Mouse (Mus musculus) common myeloid progenitor, adult 5-6 weeks (primary cell): ENCODE measurements around the gene Smpd1. TPM values are rescaled to one million over a fixed set of nuclear protein-coding genes. Genes with fewer than 3 reads are reported as not detected.

ENCODE experiments used
- ATAC-seq: replicated peaks from 2 replicates; pipeline ENCODE4 v1.8.0; 2016; ENCODE audit warnings: low read depth, mild to moderate bottlenecking, moderate TSS enrichment, inconsistent platforms; ENCODE audit not compliant: poor library complexity, severe bottlenecking
- total RNA-seq: library from RNA; stranded (forward); fragments of 200-1000, 187-1606 nt; gene quantifications from 2 replicates; pipeline ENCODE4 v1.2.3, GENCODE M21; 2017

Gene Smpd1
- 22.7 and 28.7 TPM in 2 replicates for total RNA-seq

- ATAC-seq = peak; percentile 94
These were observed at the start of gene Smpd1 for GRCm38 (mm10) chr7:105554212-105554942. Smpd1 (plus strand) TSS chr7:105554360.

DNA sequence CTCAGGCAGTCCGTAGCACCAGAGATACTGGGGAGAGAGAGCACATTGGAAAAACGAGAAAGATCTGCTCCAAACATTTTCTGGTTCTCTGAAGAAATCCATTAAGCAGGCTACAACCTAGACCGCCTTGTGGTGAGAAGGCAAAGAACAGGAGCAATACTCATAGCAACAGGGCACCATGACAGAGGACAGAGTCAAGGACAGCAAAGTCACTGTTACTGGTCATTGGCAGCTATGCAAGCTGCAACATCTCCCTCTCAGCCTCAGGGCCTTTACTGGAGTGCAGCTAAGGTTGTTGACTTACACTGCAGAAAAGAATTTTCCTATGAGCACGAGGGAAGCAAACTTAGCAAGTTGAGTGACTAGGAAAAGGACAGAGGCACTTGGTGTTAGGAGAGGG lies 46.9 kb upstream of the Smpd1 start:
- no peak for ATAC-seq

- ATAC-seq = no peak
These were observed 44.0 kb upstream of the Smpd1 start for GRCm38 (mm10) chr7:105510143-105510542.

DNA sequence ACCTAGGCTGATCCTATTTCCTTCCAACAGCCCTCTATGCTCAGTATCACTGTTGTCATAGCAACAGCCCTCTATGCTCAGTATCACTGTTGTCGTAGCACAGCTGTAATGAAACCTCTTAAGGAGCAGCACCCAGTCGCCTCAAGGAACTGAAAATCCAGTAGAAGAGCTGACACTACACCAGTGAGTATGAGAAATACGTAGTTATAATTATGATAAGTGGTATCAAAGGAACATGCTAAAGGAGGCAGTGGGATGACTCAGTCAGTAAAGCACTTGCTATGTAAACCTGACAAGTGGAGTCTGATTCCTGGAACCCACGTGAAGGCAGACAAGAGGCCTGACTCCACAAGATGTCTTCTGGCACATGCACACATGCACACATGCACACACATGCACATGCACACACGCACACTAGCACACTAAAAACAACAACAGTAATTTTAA lies 40.3 kb upstream of the Smpd1 start:
- no peak for ATAC-seq

GRCm38 (mm10) chr7:105514561-105514960 lies 39.6 kb upstream of the Smpd1 start:
- no peak for ATAC-seq

DNA sequence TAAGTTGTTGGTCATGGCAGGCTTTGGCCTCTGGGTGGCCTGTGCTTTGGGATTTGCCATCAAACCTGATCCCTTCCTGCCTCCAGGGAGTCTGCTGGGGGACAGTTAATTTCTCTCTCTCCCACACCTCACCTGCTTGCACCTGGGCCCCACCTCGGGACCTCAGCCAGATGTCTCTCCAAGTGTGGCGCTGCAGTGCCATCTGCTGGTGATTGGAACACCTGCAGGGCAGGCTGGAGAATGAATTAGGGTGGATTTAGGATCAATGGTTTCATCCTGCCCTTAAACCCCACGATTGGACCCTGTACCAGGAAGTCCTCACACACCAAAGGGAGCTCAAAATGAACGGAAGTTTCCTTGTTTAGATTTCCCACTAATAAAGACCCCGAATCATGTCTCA lies 39.0 kb upstream of the Smpd1 start:
- peak; percentile 90 for ATAC-seq

- no peak for ATAC-seq
These were observed 37.3 kb upstream of the Smpd1 start for GRCm38 (mm10) chr7:105516669-105517360.

DNA sequence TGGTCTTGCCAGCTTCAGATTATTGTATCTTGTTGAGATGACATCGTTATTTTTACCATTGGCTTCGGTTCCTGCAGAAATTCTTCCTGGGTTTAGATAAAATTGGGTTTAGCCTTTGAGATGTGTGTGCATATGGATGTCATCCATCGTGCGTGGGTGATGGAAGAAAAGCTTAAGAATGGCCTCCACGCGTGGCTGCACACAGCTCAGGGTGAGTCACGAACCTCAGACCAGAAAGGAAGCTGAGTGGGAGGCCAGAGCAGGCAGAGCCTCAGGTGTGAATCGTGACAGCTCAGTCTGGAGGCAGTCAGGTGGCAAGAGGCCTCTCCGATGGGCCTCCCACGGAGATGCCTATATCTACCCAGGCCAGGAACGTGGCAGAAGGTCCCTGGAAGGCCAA lies 34.8 kb upstream of the Smpd1 start:
- no peak for ATAC-seq

DNA sequence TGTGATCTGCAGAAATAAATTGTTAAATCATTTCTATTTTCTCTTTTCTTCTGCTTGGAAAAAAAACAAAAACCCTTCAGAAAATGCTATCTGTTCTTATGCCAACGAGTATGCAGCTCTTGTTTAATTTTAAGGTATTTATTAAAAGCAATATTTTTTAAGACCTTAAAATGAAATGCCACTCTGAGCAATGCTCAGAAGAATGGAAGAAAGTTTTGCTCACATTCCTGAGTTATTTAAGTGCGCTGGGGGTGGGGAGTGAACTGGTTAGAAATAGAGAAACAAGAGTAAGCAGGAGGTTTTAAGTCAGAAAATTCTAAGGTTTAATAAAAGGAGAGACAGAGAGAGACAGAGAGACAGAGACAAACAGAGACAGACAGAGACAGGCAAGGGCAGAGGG lies 34.4 kb upstream of the Smpd1 start:
- ATAC-seq = no peak

GRCm38 (mm10) chr7:105520201-105520600 lies 34.0 kb upstream of the Smpd1 start:
- ATAC-seq = no peak

GRCm38 (mm10) chr7:105524222-105524621 lies 29.9 kb upstream of the Smpd1 start:
- ATAC-seq = 0 out of 2 replicates have a peak, but pooled peaks have one; percentile 8

GRCm38 (mm10) chr7:105527306-105527937 lies 26.7 kb upstream of the Smpd1 start:
- ATAC-seq = peak; percentile 79

DNA sequence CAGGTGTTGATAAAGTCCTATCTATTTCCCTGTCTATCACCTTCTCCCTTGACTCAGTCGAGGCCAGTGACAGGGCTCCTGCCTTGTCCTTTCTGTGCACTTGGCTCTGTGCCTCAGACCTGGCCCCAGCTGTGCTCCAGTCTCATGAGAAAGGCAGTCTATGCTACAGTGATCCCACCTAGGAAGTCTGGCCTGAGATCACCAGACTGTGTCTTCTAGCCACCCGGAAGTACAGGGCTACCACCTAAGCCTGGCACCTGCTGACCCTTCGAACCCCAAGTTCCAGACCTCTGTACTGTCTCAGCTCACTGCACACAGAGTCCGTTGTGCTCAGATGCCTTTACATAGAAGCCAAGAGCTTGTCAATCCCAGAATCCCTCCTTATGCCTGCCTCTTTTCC lies 26.1 kb upstream of the Smpd1 start:
- no peak for ATAC-seq

- no peak for ATAC-seq
These were observed 20.0 kb upstream of the Smpd1 start for GRCm38 (mm10) chr7:105534162-105534561.

- no peak for ATAC-seq
These were observed 8.2 kb upstream of the Smpd1 start for GRCm38 (mm10) chr7:105545986-105546385.

- ATAC-seq = no peak
These were observed 6.2 kb upstream of the Smpd1 start for GRCm38 (mm10) chr7:105547970-105548369.

DNA sequence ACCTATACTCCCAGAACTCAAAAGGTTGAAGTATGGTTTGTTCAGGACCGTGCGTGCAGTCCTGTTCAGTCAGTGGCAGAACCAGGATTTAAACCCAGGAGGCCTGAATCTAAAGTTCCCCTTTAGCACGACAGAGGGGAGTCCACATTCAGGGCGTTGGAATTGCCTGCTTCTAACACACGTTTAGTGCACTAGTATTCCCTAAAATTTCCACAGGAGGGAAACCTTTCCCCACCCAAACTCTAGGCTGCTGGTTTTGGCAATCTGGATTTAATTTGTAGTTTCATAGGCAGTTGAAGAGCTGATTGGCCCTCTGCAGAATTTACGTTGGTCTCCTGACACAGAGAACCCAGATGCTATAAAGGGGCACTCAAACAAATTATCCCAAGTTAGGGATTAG lies 5.1 kb upstream of the Smpd1 start:
- no peak for ATAC-seq

- no peak for ATAC-seq
These were observed 526 bp upstream of the Smpd1 start for GRCm38 (mm10) chr7:105553456-105554211.

DNA sequence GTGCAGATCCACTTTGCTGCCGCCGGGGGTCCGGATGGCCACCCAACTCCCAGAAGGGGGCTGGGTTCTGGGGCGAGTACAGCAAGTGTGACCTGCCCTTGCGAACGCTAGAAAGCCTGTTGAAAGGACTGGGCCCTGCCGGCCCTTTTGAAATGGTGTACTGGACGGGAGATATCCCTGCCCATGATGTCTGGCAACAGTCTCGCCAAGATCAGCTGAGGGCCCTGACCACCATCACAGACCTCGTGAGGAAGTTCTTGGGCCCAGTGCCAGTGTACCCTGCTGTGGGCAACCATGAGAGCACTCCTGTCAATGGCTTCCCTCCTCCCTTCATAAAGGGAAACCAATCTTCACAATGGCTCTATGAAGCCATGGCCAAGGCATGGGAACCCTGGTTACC lies 1.4 kb downstream of the Smpd1 start:
- ATAC-seq = no peak

GRCm38 (mm10) chr7:105556406-105556805 lies 2.2 kb downstream of the Smpd1 start:
- no peak for ATAC-seq
